In the genomic region with DNA sequence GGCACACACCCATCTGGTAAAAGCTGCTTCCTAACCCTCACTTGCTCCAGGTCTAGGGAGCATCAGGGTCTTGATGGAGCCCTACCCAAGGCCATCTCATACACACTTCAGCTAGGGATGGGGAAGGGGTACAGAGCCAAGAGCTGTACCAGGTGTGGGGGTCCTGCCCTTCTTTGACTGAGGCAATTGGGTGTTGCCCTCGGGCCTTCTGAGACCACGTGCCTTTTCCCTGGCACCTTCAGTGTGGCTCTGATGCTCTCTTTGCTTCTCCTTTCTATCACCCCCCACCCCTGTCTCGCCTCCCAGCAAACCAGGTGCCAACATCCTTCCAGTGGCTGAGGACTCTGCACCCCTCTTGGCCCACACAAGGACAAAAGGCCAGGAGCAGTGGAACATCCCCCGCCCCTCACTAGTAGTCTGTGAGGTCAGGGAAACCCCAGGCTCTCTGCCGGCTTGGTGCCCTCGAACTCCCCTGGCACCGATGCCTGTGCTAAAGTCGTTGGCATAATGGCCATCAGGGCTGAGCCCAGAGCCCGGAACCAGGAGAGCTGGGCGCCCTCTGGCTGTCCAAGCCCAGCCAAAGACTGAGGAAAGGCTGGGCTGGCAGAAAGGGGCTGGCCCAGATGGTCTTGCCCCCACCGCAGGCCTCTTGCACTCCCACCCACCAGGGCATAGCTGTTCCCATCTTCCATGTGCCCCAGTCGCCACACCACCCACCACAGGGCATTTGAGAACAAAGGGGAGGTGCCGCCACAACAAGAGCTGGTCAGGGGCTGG, we compare ENCODE assay signal across 8 mouse cellular contexts.
A peak's percentile ranks its signal among the peaks of the same experiment; 100 is the strongest.
DNase-seq lines count a peak whose midpoint lies in the region; ATAC-seq lines count a peak whose summit lies in the region.

No protein-coding gene starts in this region.

- no peak for DNase-seq in intestine, embryonic 14.5 days (ENCODE audit: low spot score)
- peak; percentile 58 for DNase-seq in cerebellum, adult 11 months
- DNase-seq in midbrain, embryonic 11.5 days (ENCODE audit: low spot score, missing footprints): no peak
- DNase-seq in thymus, postnatal 14 days: no peak
- no peak for DNase-seq in natural killer cell, adult 2 months (ENCODE audit: low spot score in 2 of 2)
- no peak for DNase-seq in urinary bladder, postnatal 14 days (ENCODE audit: low spot score)

- peaks cover 12% of the 10 kb centered on the region for H3K4me1 ChIP-seq in intestine, embryonic 14.5 days (replicated peaks; ENCODE audit: control insufficient read depth, insufficient read depth, low read length)
- H3K4me1 ChIP-seq in intestine, embryonic 16.5 days (ENCODE audit: control insufficient read depth, insufficient read depth, low read length): peaks cover 23% of the 10 kb centered on the region
- H3K4me1 ChIP-seq in forebrain, embryonic 13.5 days: peaks cover 47% of the 10 kb centered on the region
- H3K4me1 ChIP-seq in midbrain, embryonic 11.5 days (ENCODE audit: control insufficient read depth, insufficient read depth, low read length): peaks cover 4% of the 10 kb centered on the region; the same call in 1 of the 2 replicates

- H3K9me3 ChIP-seq in intestine, embryonic 14.5 days (ENCODE audit: control insufficient read depth, low read length): no peaks in the 10 kb centered on the region
- H3K9me3 ChIP-seq in intestine, embryonic 16.5 days (ENCODE audit: control insufficient read depth, low read length): no peaks in the 10 kb centered on the region
- no peaks in the 10 kb centered on the region for H3K9me3 ChIP-seq in forebrain, embryonic 13.5 days (replicated peaks)
- H3K9me3 ChIP-seq in midbrain, embryonic 11.5 days (ENCODE audit: control insufficient read depth, low read length): no peaks in the 10 kb centered on the region

- 0 out of 2 replicates have a peak overlapping the region, but pooled peaks have one; percentile 42 for H3K4me3 ChIP-seq in intestine, embryonic 14.5 days (ENCODE audit: low read depth, low read length)
- no peak overlapping the region for H3K4me3 ChIP-seq in intestine, embryonic 16.5 days (ENCODE audit: low read length)
- H3K4me3 ChIP-seq in forebrain, embryonic 13.5 days: peak overlapping the region; percentile 66
- peak overlapping the region; percentile 65 for H3K4me3 ChIP-seq in midbrain, embryonic 11.5 days (ENCODE audit: low read depth, low read length)

- peaks cover 41% of the 10 kb centered on the region for H3K27me3 ChIP-seq in intestine, embryonic 14.5 days (replicated peaks; ENCODE audit: control insufficient read depth, insufficient read depth, low read length)
- peaks cover 46% of the 10 kb centered on the region for H3K27me3 ChIP-seq in intestine, embryonic 16.5 days (replicated peaks; ENCODE audit: control insufficient read depth, insufficient read depth, low read length)
- H3K27me3 ChIP-seq in forebrain, embryonic 13.5 days: peaks cover 67% of the 10 kb centered on the region
- H3K27me3 ChIP-seq in midbrain, embryonic 11.5 days (ENCODE audit: control insufficient read depth, insufficient read depth, low read length): peaks cover 30% of the 10 kb centered on the region

- H3K36me3 ChIP-seq in intestine, embryonic 14.5 days (ENCODE audit: control insufficient read depth, insufficient read depth, low read length): no peaks in the 10 kb centered on the region
- no peaks in the 10 kb centered on the region for H3K36me3 ChIP-seq in intestine, embryonic 16.5 days (ENCODE audit: control insufficient read depth, insufficient read depth, low read length)
- H3K36me3 ChIP-seq in forebrain, embryonic 13.5 days (ENCODE audit: poor library complexity, severe bottlenecking): no peaks in the 10 kb centered on the region
- H3K36me3 ChIP-seq in midbrain, embryonic 11.5 days (ENCODE audit: control insufficient read depth, insufficient read depth, low read length): no peaks in the 10 kb centered on the region

- H3K9ac ChIP-seq in intestine, embryonic 14.5 days (ENCODE audit: low read length): no peak overlapping the region
- H3K9ac ChIP-seq in intestine, embryonic 16.5 days (ENCODE audit: low read depth, low read length): no peak overlapping the region
- H3K9ac ChIP-seq in forebrain, embryonic 13.5 days: peak overlapping the region; percentile 81
- H3K9ac ChIP-seq in midbrain, embryonic 11.5 days (ENCODE audit: low read length): peak overlapping the region; percentile 80

- ATAC-seq in intestine, embryonic 14.5 days (replicated peaks; ENCODE audit: low FRiP score, low TSS enrichment, low read depth): no peak
- ATAC-seq in intestine, embryonic 16.5 days: no peak
- no peak for ATAC-seq in forebrain, embryonic 13.5 days
- ATAC-seq in midbrain, embryonic 11.5 days (ENCODE audit: low FRiP score): 0 out of 2 replicates have a peak, but pooled peaks have one; percentile 9

- peak overlapping the region; percentile 74 for H3K4me2 ChIP-seq in intestine, embryonic 14.5 days (ENCODE audit: low read length)
- H3K4me2 ChIP-seq in intestine, embryonic 16.5 days (ENCODE audit: low read depth, low read length): no peak overlapping the region
- peak overlapping the region; percentile 95 for H3K4me2 ChIP-seq in forebrain, embryonic 13.5 days
- peak overlapping the region; percentile 93 for H3K4me2 ChIP-seq in midbrain, embryonic 11.5 days

- no peak overlapping the region for H3K27ac ChIP-seq in intestine, embryonic 14.5 days (ENCODE audit: low read depth)
- no peak overlapping the region for H3K27ac ChIP-seq in intestine, embryonic 16.5 days (ENCODE audit: low read length)
- H3K27ac ChIP-seq in forebrain, embryonic 13.5 days: no peak overlapping the region
- no peak overlapping the region for H3K27ac ChIP-seq in midbrain, embryonic 11.5 days (ENCODE audit: low read depth, low read length)

- 33% methylated on average over 13 of the region's 13 CpGs for WGBS in intestine, embryonic 14.5 days
- 34% methylated on average over 13 of the region's 13 CpGs for WGBS in intestine, embryonic 16.5 days
- WGBS in forebrain, embryonic 13.5 days: 29% methylated on average over 13 of the region's 13 CpGs
- WGBS in midbrain, embryonic 11.5 days: 25% methylated on average over 13 of the region's 13 CpGs

Comparison
In these comparisons a context has a peak if more than half of its experiments do, and no peak if none do; other contexts are left out.
1. H3K9ac ChIP-seq: peak in forebrain, embryonic 13.5 days (single experiment) and midbrain, embryonic 11.5 days (single experiment); none in intestine, embryonic 14.5 days (single experiment) and intestine, embryonic 16.5 days (single experiment).